In genomic region chr5:15663847-15664246, GRCm38 (mm10) we compare ENCODE assay signal across 15 mouse cellular contexts. TPM values are rescaled to one million over a fixed set of nuclear protein-coding genes. Genes with fewer than 3 reads are reported as not detected.
"Had no signal": no experiment of that assay in that cellular context is flagged by ENCODE, and none has a peak within 500 bp of the region (broad histone marks: within the 10 kb centered on the region; RNA-seq: fewer than 3 reads in every experiment).

No protein-coding gene starts in this region.

RNA-seq across cellular contexts. Expression of gene 4930572O03Rik, which starts 7.0 kb away (rescaled TPM):
- polyA plus RNA-seq: liver, embryonic 15.5 days; lung, embryonic 14.5 days; lung, embryonic 16.5 days; midbrain, embryonic 10.5 days; midbrain, embryonic 12.5 days; midbrain, embryonic 14.5 days; midbrain, embryonic 16.5 days; myocyte; neural tube, embryonic 11.5 days; neural tube, embryonic 13.5 days; neural tube, embryonic 15.5 days; spleen, adult 2 months; stomach, embryonic 15.5 days; thymus, adult 2 months; urinary bladder, adult 2 months had no signal

RNA-seq across cellular contexts. Expression of gene Speer4d, which starts 45.0 kb away (rescaled TPM):
- polyA plus RNA-seq: liver, embryonic 15.5 days; lung, embryonic 14.5 days; lung, embryonic 16.5 days; midbrain, embryonic 10.5 days; midbrain, embryonic 12.5 days; midbrain, embryonic 14.5 days; midbrain, embryonic 16.5 days; myocyte; neural tube, embryonic 11.5 days; neural tube, embryonic 13.5 days; neural tube, embryonic 15.5 days; spleen, adult 2 months; stomach, embryonic 15.5 days; thymus, adult 2 months; urinary bladder, adult 2 months had no signal

RNA-seq across cellular contexts. Expression of gene Speer4c, which starts 50.2 kb away (rescaled TPM):
- polyA plus RNA-seq: liver, embryonic 15.5 days; lung, embryonic 14.5 days; lung, embryonic 16.5 days; midbrain, embryonic 10.5 days; midbrain, embryonic 12.5 days; midbrain, embryonic 14.5 days; midbrain, embryonic 16.5 days; myocyte; neural tube, embryonic 11.5 days; neural tube, embryonic 13.5 days; neural tube, embryonic 15.5 days; spleen, adult 2 months; stomach, embryonic 15.5 days; thymus, adult 2 months; urinary bladder, adult 2 months had no signal
